Mouse (Mus musculus) thymus, adult 2 months (tissue): ENCODE results near the gene Glp2r.

ENCODE experiments used
- CTCF ChIP-seq: fragments of 200-500 bp; IDR thresholded peaks from 2 replicates; pipeline ENCODE4 v1.5.1; 2012; ENCODE audit warnings: mild to moderate bottlenecking, control low read depth, low read length, moderate library complexity, borderline replicate concordance; ENCODE audit not compliant: control insufficient read depth, poor library complexity, insufficient read depth; ENCODE audit errors: extremely low read depth
- POLR2A ChIP-seq: fragments of 200-500 bp; IDR thresholded peaks from 2 replicates; pipeline ENCODE4 v1.6.1; 2012; ENCODE audit warnings: mild to moderate bottlenecking, low read length, control low read depth, moderate library complexity; ENCODE audit not compliant: control insufficient read depth, poor library complexity, insufficient read depth; ENCODE audit errors: extremely low read depth

GRCm38 (mm10) chr11:67675562-67676540, 95.1 kb downstream of the Glp2r start:
- TF ChIP-seq CTCF (no peak), POLR2A (no peak)
